Mouse (Mus musculus): ENCODE measurements at regions not wholly inside any gene's neighbourhood (a gene's known extent, or its start where the extent isn't known, plus 50 kb on each side); places are given as distances from the start of the nearest gene placed in this dataset.

DNA sequence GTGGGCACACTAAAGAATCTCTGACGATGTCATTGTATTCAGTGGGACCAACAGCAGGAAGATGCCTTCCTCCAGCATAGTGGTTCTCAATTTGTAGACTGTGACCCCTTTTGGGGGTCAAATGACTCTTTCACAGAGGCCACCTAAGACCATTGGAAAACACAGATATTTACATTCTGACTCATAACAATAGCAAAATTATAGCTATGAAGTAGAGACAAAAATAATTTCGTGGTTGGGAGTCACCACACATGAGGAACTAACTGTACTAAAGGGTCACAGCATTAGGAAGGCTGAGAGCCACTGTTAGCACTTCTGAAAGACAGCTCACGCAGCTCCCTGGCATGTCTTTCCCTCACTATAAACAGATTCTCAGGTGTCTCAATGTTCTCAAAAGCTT, 129.1 kb downstream of the Tent5c start:
- H3K36me3 ChIP-seq, result no peaks in the 10 kb centered on the region
- H3K4me1 ChIP-seq, result peaks cover 9% of the 10 kb centered on the region
- 80% methylated on average over 3 of the region's 3 CpGs for WGBS
- H3K9me3 ChIP-seq (replicated peaks), result no peaks in the 10 kb centered on the region
- H3K27me3 ChIP-seq, result no peaks in the 10 kb centered on the region
- H3K9ac ChIP-seq, result no peak overlapping the region
- H3K4me2 ChIP-seq, result no peak overlapping the region
- no peak overlapping the region for H3K27ac ChIP-seq
- no peak overlapping the region for H3K4me3 ChIP-seq (replicated peaks)
- ATAC-seq (replicated peaks; ENCODE audit: low FRiP score), result no peak

DNA sequence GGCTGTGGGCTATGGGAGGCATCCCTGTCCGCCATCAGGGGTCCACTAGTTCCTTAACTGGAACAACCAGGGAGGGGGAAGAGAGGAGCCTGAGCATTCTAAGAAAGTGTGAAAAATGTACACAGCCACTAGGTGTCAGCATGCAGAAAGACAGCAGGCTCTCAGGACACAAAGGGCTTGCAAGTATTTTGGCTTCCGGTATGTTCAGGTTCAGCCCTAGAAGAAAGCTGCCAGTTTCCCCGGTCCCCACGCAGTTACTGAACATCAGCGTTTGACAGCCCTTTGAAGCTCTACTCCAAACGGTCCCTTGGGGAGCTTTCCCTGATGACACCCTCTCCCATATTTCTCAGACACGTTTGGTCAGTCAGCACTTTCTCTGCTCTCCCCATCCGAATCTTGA, 130.1 kb downstream of the Tent5c start:
- Histone ChIP-seq H3K4me2 (peak overlapping the region; percentile 55), H3K9me3 (replicated peaks) (no peaks in the 10 kb centered on the region), H3K4me1 (peaks cover 4% of the 10 kb centered on the region), H3K9ac (peak overlapping the region; percentile 18; the same call in 1 of the 2 replicates), H3K4me3 (replicated peaks) (peak overlapping the region; percentile 19), H3K27me3 (no peaks in the 10 kb centered on the region), H3K27ac (no peak overlapping the region), H3K36me3 (no peaks in the 10 kb centered on the region)
- WGBS, result 16% methylated on average over 8 of the region's 8 CpGs
- ATAC-seq (replicated peaks; ENCODE audit: low FRiP score), result peak; percentile 89

DNA sequence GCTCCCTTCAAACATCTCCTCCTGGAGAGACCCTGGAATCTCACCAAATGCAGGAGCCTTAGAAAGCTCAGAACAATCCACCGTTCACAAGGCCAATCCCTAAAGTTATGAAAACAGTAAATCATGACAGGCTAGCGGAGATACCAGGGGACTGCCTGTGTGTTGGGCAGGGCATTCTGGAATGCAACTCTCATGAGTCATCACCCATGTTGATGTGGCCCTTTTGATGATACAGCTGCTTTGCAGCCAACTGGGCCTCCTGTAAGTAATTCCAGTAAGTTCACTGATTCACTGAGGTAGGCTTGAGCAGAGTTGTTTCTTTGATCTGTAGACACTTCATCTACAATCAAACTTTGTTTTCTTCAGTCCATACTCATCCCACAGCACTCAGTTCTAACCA, 155.6 kb downstream of the Tent5c start:
- Histone ChIP-seq H3K4me2 (no peak overlapping the region), H3K4me1 (no peaks in the 10 kb centered on the region), H3K9me3 (replicated peaks) (no peaks in the 10 kb centered on the region), H3K4me3 (replicated peaks) (no peak overlapping the region), H3K27ac (no peak overlapping the region), H3K27me3 (no peaks in the 10 kb centered on the region), H3K36me3 (no peaks in the 10 kb centered on the region), H3K9ac (no peak overlapping the region)
- WGBS, result 73% methylated on average over 2 of the region's 2 CpGs
- ATAC-seq (replicated peaks; ENCODE audit: low FRiP score), result no peak

DNA sequence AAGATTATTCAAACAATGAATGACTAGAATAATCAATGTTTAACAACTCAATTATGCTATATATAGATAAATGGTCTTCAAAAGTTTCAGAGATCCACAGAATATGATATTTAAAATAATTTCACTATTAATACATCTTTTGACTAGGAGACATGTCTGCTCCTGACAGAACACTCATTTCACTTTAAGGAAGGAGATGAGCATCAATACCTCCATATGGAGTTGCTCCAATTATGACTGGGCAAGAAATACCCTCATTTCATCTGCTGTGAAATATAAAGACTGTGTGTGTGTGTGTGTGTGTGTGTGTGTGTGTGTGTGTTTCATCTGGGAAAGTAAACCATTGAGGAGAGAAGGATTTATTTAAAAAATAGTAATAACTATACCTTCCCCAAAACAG, 156.2 kb upstream of the Wdr3 start:
- Histone ChIP-seq H3K27me3 (no peaks in the 10 kb centered on the region), H3K4me3 (replicated peaks) (no peak overlapping the region), H3K4me2 (no peak overlapping the region), H3K36me3 (no peaks in the 10 kb centered on the region), H3K4me1 (no peaks in the 10 kb centered on the region), H3K9me3 (replicated peaks) (no peaks in the 10 kb centered on the region), H3K27ac (no peak overlapping the region), H3K9ac (no peak overlapping the region)
- no peak for ATAC-seq (replicated peaks; ENCODE audit: low FRiP score)

DNA sequence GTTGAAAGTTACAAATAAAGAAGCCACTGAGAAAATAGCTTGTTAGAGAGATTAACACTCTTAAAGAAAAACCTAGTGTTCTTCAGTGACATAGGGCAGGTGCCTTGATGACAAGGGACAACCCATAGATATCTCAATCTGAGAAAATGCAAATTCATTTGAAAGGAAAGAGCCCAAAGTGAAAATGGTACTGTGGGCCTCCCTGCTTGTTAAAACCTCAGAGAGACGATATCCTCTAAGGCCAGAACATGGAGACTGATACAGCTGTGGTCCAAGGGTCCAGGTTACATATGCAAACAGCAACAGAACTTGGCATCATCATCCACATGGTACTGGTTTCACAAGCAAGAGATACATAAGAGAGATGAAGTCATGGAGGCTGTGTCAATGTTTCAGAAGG, 125.6 kb upstream of the Wdr3 start:
- no peak for ATAC-seq (replicated peaks; ENCODE audit: low FRiP score)
- Histone ChIP-seq H3K27ac (no peak overlapping the region), H3K4me2 (no peak overlapping the region), H3K4me3 (replicated peaks) (no peak overlapping the region), H3K9ac (no peak overlapping the region), H3K9me3 (replicated peaks) (no peaks in the 10 kb centered on the region), H3K36me3 (no peaks in the 10 kb centered on the region), H3K27me3 (no peaks in the 10 kb centered on the region), H3K4me1 (no peaks in the 10 kb centered on the region)
- 91% methylated on average over 1 of the region's 1 CpGs for WGBS

DNA sequence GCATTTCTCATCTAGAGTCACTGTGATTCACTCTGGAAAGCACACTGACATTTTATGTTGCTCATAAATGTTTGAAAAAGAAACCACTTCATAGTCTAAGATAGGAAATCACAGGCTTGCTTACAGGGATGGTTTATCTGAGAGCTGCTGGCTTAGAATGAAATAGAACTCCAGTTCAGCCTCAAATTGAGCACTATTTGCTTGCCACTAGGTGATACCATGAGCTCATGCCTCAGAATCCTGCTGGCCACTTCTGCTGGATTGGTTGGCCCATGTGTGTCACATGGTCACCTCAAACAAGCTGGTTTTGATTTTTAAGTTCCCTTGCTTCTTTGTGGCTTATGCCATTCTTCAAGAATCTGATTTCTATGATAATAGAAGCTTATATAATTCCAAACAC, 104.8 kb upstream of the Wdr3 start:
- no peaks in the 10 kb centered on the region for H3K9me3 ChIP-seq (replicated peaks)
- no peaks in the 10 kb centered on the region for H3K4me1 ChIP-seq
- H3K4me2 ChIP-seq, result no peak overlapping the region
- H3K9ac ChIP-seq, result no peak overlapping the region
- no peak overlapping the region for H3K27ac ChIP-seq
- H3K27me3 ChIP-seq, result no peaks in the 10 kb centered on the region
- no peak overlapping the region for H3K4me3 ChIP-seq (replicated peaks)
- H3K36me3 ChIP-seq, result no peaks in the 10 kb centered on the region
- ATAC-seq (replicated peaks; ENCODE audit: low FRiP score), result no peak

DNA sequence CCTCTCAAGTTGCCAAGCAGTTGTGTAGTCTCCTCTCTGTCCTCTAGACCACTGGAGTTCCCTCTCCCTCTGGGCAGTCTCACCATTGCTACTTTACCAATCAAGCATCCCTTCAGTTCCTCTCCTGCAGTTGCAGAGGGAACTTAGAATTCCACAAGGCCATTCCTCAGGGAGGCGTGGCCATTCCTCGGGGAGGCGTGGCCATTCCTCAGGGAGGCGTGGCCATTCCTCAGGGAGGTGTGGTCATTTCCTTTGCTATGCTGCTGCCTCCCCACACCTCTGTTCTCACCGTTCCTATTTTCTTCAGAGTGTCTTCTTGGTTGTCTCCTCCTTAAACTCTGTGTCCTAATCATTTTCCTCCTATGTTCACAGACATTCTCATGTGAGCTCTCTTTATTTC, 102.8 kb upstream of the Wdr3 start:
- whole genome bisulfite sequencing, result 63% methylated on average over 5 of the region's 5 CpGs
- Histone ChIP-seq H3K9me3 (replicated peaks) (no peaks in the 10 kb centered on the region), H3K4me2 (no peak overlapping the region), H3K4me1 (no peaks in the 10 kb centered on the region), H3K9ac (no peak overlapping the region), H3K27me3 (no peaks in the 10 kb centered on the region), H3K4me3 (replicated peaks) (no peak overlapping the region), H3K27ac (no peak overlapping the region), H3K36me3 (no peaks in the 10 kb centered on the region)
- ATAC-seq (replicated peaks; ENCODE audit: low FRiP score), result no peak
